Mouse (Mus musculus): ENCODE results near the gene Cdh18. TPM values are rescaled to one million over a fixed set of nuclear protein-coding genes. Genes with fewer than 3 reads are reported as not detected.

Gene Cdh18
- polyA plus RNA-seq (2014; fragmentation: Nextera tagmentation; extraction: Ambion mirVana): 1.2 and 1.6 TPM in 2 replicates

DNA sequence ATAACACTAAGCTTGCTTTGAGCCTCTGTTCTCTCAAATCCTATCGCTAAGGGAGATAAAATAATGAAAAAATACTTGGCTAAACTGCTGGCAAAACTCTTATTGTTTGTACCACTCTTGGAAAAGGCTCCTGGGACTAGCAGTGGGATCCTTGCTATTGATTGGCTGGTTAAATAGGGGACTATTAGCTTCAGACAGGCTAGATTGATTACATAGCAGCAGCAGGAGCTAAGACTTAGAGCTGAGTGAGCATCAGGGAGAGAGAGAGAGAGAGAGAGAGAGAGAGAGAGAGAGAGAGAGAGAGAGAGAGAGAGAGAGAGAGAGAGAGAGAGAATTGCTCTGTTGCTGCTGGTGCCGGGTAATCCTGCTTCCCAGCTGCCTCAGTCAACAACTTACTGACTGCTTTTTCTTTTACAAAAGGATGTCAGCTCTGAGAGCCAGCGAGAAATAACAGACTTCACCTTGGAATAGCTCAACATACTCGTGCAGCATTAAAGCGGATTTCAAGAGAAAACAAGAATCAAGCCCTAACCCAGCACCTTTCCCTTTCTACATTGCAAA is at the start of gene Cdh18:
Gene Cdh18 (plus strand): TSS at position 312 of the 561 bp plus-strand sequence.
- DNase-seq (ENCODE audit: low spot score) (no peak), ATAC-seq (replicated peaks; ENCODE audit: low FRiP score, low TSS enrichment, low read depth) (no peak)
- Histone ChIP-seq H3K9me3 (ENCODE audit: control insufficient read depth, low read length) (no peaks in the 10 kb centered on the region), H3K27ac (ENCODE audit: low read depth) (no peak within 1 kb of the TSS), H3K4me3 (ENCODE audit: low read depth, low read length) (no peak within 1 kb of the TSS), H3K4me2 (ENCODE audit: low read length) (no peak within 1 kb of the TSS), H3K9ac (ENCODE audit: low read length) (no peak within 1 kb of the TSS), H3K4me1 (replicated peaks; ENCODE audit: control insufficient read depth, insufficient read depth, low read length) (no peaks in the 10 kb centered on the region), H3K27me3 (replicated peaks; ENCODE audit: control insufficient read depth, insufficient read depth, low read length) (no peaks in the 10 kb centered on the region), H3K36me3 (ENCODE audit: control insufficient read depth, insufficient read depth, low read length) (no peaks in the 10 kb centered on the region)
- 48% methylated on average over 5 of the region's 5 CpGs for WGBS

DNA sequence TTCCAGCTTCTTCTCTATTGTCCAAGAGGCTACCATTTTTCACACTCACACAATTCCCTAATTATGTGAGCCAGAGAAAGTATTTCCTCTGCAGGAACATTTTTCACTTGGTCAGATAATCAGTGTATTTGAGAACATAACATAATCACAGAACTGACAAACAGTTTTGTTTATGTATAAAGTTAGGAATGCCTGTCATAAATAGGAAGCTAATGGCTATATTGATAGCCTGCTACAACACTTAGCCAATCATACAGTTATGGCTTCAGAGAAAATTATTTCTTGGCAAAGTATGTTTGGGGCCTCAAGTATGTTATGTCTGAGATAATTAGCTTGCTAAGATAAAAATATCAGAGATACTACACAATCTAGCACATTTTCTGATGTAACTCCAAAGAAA is 37.6 kb upstream of the Cdh18 start:
- DNase-seq (ENCODE audit: low spot score) (no peak), ATAC-seq (replicated peaks; ENCODE audit: low FRiP score, low TSS enrichment, low read depth) (no peak)
- H3K9me3 ChIP-seq (ENCODE audit: control insufficient read depth, low read length): no peaks in the 10 kb centered on the region
- no peaks in the 10 kb centered on the region for H3K4me1 ChIP-seq (replicated peaks; ENCODE audit: control insufficient read depth, insufficient read depth, low read length)
- no peak overlapping the region for H3K4me2 ChIP-seq (ENCODE audit: low read length)
- H3K27me3 ChIP-seq (replicated peaks; ENCODE audit: control insufficient read depth, insufficient read depth, low read length): no peaks in the 10 kb centered on the region
- no peak overlapping the region for H3K4me3 ChIP-seq (ENCODE audit: low read depth, low read length)
- H3K27ac ChIP-seq (ENCODE audit: low read depth): no peak overlapping the region
- H3K36me3 ChIP-seq (ENCODE audit: control insufficient read depth, insufficient read depth, low read length): no peaks in the 10 kb centered on the region
- no peak overlapping the region for H3K9ac ChIP-seq (ENCODE audit: low read length)

DNA sequence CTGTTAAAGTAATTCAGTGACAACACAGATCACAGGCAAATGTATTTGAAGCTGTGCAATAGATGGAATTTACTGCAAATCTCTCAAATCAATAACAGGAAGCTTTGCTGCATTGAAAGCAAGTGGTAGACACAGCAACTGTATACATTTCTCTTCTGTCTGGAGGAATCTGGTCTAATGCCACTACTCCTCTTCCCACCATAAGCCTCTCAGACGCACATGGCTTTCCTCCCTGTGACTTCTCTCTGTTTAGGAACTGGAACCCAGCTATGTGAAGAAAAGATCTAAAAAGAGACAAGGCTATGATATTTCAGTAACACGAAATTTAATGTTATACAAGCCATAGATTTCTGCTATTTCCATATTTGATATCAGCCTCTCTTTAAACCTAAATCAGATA is 13.0 kb upstream of the Cdh18 start:
- Histone ChIP-seq H3K27ac (ENCODE audit: low read depth) (no peak overlapping the region), H3K9me3 (ENCODE audit: control insufficient read depth, low read length) (no peaks in the 10 kb centered on the region), H3K4me3 (ENCODE audit: low read depth, low read length) (no peak overlapping the region), H3K4me1 (replicated peaks; ENCODE audit: control insufficient read depth, insufficient read depth, low read length) (no peaks in the 10 kb centered on the region), H3K4me2 (ENCODE audit: low read length) (no peak overlapping the region), H3K36me3 (ENCODE audit: control insufficient read depth, insufficient read depth, low read length) (no peaks in the 10 kb centered on the region), H3K27me3 (replicated peaks; ENCODE audit: control insufficient read depth, insufficient read depth, low read length) (no peaks in the 10 kb centered on the region), H3K9ac (ENCODE audit: low read length) (no peak overlapping the region)
- ATAC-seq (replicated peaks; ENCODE audit: low FRiP score, low TSS enrichment, low read depth) (no peak), DNase-seq (ENCODE audit: low spot score) (no peak)
- WGBS: 56% methylated on average over 2 of the region's 2 CpGs

DNA sequence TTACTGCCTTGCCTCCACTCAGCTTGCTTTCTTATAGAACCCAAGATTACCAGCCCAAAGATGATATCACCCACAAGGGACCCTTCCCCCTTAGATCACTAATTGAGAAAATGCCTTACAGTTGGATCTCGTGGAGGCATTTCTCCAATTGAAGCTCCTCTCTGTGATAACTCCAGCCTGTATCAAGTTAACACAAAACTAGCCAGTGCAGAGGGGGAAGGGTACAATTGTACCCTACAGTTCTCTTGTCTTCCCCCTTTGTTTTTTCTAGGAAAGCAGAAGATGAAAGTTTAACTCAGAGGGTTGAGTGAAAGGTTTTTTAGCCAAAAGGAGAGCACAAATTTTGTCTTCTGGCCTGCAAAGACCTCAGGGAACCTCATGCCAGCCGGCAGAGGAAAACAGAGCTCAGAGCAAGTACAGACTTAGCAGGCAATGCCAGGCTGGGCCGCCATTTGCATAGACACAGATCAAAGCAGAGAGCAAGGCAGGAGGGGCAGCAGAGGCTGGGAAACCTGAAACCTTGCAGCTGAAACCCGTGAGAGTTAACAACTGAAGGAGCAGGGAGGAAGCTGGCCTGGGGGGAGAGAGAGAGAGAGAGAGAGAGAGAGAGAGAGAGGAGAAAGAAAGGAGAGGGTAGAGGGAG is 29.3 kb downstream of the Cdh18 start:
- ATAC-seq (replicated peaks; ENCODE audit: low FRiP score, low TSS enrichment, low read depth) (no peak), DNase-seq (ENCODE audit: low spot score) (no peak)
- Histone ChIP-seq H3K4me3 (ENCODE audit: low read depth, low read length) (no peak overlapping the region), H3K27ac (ENCODE audit: low read depth) (no peak overlapping the region), H3K9ac (ENCODE audit: low read length) (no peak overlapping the region), H3K9me3 (ENCODE audit: control insufficient read depth, low read length) (no peaks in the 10 kb centered on the region), H3K4me1 (replicated peaks; ENCODE audit: control insufficient read depth, insufficient read depth, low read length) (no peaks in the 10 kb centered on the region), H3K4me2 (ENCODE audit: low read length) (no peak overlapping the region), H3K36me3 (ENCODE audit: control insufficient read depth, insufficient read depth, low read length) (no peaks in the 10 kb centered on the region), H3K27me3 (replicated peaks; ENCODE audit: control insufficient read depth, insufficient read depth, low read length) (no peaks in the 10 kb centered on the region)
- 10% methylated on average over 4 of the region's 4 CpGs for WGBS

DNA sequence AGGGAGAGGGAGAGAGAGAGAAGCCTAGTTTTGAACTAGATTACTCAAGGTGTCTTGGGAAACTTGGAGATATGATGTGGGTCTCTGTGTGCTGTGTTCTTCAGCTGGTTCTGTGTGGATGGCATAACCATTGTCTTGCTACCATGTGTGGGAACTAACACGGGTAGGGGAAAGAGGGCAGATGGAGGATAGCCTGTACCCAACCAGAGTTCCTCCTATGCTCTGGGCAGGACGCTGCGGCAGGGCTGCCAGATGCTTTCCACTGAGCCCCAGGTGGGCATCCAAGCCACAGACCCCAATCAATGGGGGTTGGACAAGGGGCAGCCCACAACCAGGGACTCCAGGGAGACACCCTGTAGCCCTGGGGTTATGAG is 29.8 kb downstream of the Cdh18 start:
- 30% methylated on average over 3 of the region's 3 CpGs for WGBS
- no peaks in the 10 kb centered on the region for H3K27me3 ChIP-seq (replicated peaks; ENCODE audit: control insufficient read depth, insufficient read depth, low read length)
- no peak overlapping the region for H3K4me3 ChIP-seq (ENCODE audit: low read depth, low read length)
- no peaks in the 10 kb centered on the region for H3K36me3 ChIP-seq (ENCODE audit: control insufficient read depth, insufficient read depth, low read length)
- H3K9me3 ChIP-seq (ENCODE audit: control insufficient read depth, low read length): no peaks in the 10 kb centered on the region
- DNase-seq (ENCODE audit: low spot score) (no peak), ATAC-seq (replicated peaks; ENCODE audit: low FRiP score, low TSS enrichment, low read depth) (no peak)
- H3K4me1 ChIP-seq (replicated peaks; ENCODE audit: control insufficient read depth, insufficient read depth, low read length): no peaks in the 10 kb centered on the region
- H3K27ac ChIP-seq (ENCODE audit: low read depth): no peak overlapping the region
- no peak overlapping the region for H3K9ac ChIP-seq (ENCODE audit: low read length)
- H3K4me2 ChIP-seq (ENCODE audit: low read length): no peak overlapping the region

DNA sequence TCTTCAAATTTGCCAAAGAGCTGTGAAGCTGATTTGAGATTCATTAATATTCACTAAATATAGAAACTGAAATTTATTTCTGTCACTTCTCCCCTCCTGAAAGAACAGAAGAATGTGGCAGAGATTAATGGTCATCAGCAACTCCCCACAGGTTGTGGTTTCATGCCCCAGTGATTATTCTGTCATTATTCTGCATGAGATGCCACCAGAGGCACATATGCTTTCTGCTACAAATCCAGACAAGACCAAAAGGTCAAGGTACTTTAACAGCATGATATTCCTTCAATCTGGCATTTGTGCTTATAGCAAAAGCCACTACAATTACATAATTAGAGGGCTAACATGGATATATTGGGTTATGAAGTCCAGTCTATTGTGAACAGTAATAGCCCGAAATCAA is 35.8 kb downstream of the Cdh18 start:
- no peaks in the 10 kb centered on the region for H3K27me3 ChIP-seq (replicated peaks; ENCODE audit: control insufficient read depth, insufficient read depth, low read length)
- no peak overlapping the region for H3K4me3 ChIP-seq (ENCODE audit: low read depth, low read length)
- H3K4me1 ChIP-seq (replicated peaks; ENCODE audit: control insufficient read depth, insufficient read depth, low read length): no peaks in the 10 kb centered on the region
- DNase-seq (ENCODE audit: low spot score) (no peak), ATAC-seq (replicated peaks; ENCODE audit: low FRiP score, low TSS enrichment, low read depth) (no peak)
- no peak overlapping the region for H3K9ac ChIP-seq (ENCODE audit: low read length)
- no peaks in the 10 kb centered on the region for H3K9me3 ChIP-seq (ENCODE audit: control insufficient read depth, low read length)
- no peaks in the 10 kb centered on the region for H3K36me3 ChIP-seq (ENCODE audit: control insufficient read depth, insufficient read depth, low read length)
- H3K4me2 ChIP-seq (ENCODE audit: low read length): no peak overlapping the region
- 88% methylated on average over 1 of the region's 1 CpGs for WGBS
- no peak overlapping the region for H3K27ac ChIP-seq (ENCODE audit: low read depth)

DNA sequence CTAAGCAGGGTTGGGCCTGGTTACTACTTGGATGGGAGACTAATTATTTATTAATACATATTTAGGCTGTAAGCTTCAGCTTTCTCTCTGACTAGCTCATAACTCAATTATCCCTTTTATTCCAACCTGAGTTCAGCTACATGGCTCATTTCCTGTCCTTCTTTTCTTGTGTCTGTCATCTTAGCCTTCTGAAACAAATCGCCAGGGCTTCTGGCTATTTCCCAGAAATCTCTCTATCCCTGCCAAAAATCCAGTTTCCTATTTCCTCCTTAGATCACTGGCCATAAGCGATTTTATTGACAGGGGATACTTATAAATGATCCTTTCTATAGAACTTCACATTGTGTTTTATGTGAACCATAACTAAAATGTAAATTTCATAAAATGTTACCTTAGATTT is 167.6 kb downstream of the Cdh18 start:
- Histone ChIP-seq H3K27me3 (replicated peaks; ENCODE audit: control insufficient read depth, insufficient read depth, low read length) (no peaks in the 10 kb centered on the region), H3K27ac (ENCODE audit: low read depth) (no peak overlapping the region), H3K9ac (ENCODE audit: low read length) (no peak overlapping the region), H3K4me1 (replicated peaks; ENCODE audit: control insufficient read depth, insufficient read depth, low read length) (no peaks in the 10 kb centered on the region), H3K9me3 (ENCODE audit: control insufficient read depth, low read length) (no peaks in the 10 kb centered on the region), H3K4me2 (ENCODE audit: low read length) (no peak overlapping the region), H3K4me3 (ENCODE audit: low read depth, low read length) (no peak overlapping the region), H3K36me3 (ENCODE audit: control insufficient read depth, insufficient read depth, low read length) (no peaks in the 10 kb centered on the region)
- no peak for DNase-seq (ENCODE audit: low spot score)
- no peak for ATAC-seq (replicated peaks; ENCODE audit: low FRiP score, low TSS enrichment, low read depth)
- WGBS: 78% methylated on average over 2 of the region's 2 CpGs

DNA sequence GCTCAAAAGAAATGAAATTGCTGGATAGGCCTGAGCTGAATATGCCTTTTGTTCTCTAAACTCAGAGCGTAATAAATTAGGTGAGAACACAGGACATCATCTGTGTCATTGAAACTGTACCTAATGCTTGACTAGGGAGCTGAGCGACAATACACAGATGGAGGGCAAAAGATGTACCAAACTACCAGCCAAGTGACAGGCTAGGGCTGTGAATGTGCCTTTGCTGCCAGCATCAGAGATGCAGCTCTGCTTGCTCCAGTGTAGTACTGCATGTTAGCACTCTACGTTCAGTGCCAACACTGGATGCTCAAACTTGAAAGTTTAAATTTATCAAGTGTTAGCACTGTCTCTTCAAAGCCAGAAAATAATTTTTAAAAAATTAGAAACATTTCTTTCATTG is 168.9 kb downstream of the Cdh18 start:
- H3K9me3 ChIP-seq (ENCODE audit: control insufficient read depth, low read length): no peaks in the 10 kb centered on the region
- ATAC-seq (replicated peaks; ENCODE audit: low FRiP score, low TSS enrichment, low read depth): no peak
- no peak overlapping the region for H3K9ac ChIP-seq (ENCODE audit: low read length)
- no peaks in the 10 kb centered on the region for H3K27me3 ChIP-seq (replicated peaks; ENCODE audit: control insufficient read depth, insufficient read depth, low read length)
- no peak overlapping the region for H3K4me2 ChIP-seq (ENCODE audit: low read length)
- no peaks in the 10 kb centered on the region for H3K36me3 ChIP-seq (ENCODE audit: control insufficient read depth, insufficient read depth, low read length)
- 80% methylated on average over 3 of the region's 3 CpGs for WGBS
- H3K4me3 ChIP-seq (ENCODE audit: low read depth, low read length): no peak overlapping the region
- no peak overlapping the region for H3K27ac ChIP-seq (ENCODE audit: low read depth)
- no peaks in the 10 kb centered on the region for H3K4me1 ChIP-seq (replicated peaks; ENCODE audit: control insufficient read depth, insufficient read depth, low read length)
- no peak for DNase-seq (ENCODE audit: low spot score)

DNA sequence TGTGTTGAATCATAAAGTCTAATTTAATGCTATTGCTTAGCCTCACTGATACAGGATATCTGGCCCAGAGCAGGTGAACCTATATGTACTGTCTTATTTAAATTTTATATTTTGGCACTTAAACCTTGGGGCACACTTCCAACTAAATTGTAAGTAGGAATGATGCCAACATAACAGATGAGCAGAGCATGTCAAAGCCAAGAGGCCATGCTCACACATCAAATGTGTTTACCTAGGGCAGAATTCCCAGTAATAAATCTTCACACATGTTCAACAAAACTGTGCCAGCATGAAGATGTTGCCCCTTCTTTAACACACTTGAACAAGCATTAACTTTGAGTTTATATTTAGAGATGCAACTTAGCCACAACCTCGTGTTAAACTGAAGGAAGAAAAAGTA is 177.8 kb downstream of the Cdh18 start:
- Histone ChIP-seq H3K4me1 (replicated peaks; ENCODE audit: control insufficient read depth, insufficient read depth, low read length) (no peaks in the 10 kb centered on the region), H3K4me3 (ENCODE audit: low read depth, low read length) (no peak overlapping the region), H3K36me3 (ENCODE audit: control insufficient read depth, insufficient read depth, low read length) (no peaks in the 10 kb centered on the region), H3K9ac (ENCODE audit: low read length) (no peak overlapping the region), H3K27me3 (replicated peaks; ENCODE audit: control insufficient read depth, insufficient read depth, low read length) (no peaks in the 10 kb centered on the region), H3K4me2 (ENCODE audit: low read length) (no peak overlapping the region), H3K27ac (ENCODE audit: low read depth) (no peak overlapping the region), H3K9me3 (ENCODE audit: control insufficient read depth, low read length) (no peaks in the 10 kb centered on the region)
- 42% methylated on average over 1 of the region's 1 CpGs for WGBS
- ATAC-seq (replicated peaks; ENCODE audit: low FRiP score, low TSS enrichment, low read depth) (no peak), DNase-seq (ENCODE audit: low spot score) (no peak)
